Mouse (Mus musculus): ENCODE data around the gene Zfp36l2. TPM values are rescaled to one million over a fixed set of nuclear protein-coding genes. Genes with fewer than 3 reads are reported as not detected.
A peak's percentile ranks its signal among the peaks of the same experiment; 100 is the strongest.

Gene Zfp36l2
- polyA plus RNA-seq, 1 experiment = 7.9 TPM

GRCm38 (mm10) chr17:84181502-84182310 is 6.0 kb downstream of the Zfp36l2 start:
- H3K9me3 ChIP-seq (ENCODE audit: control insufficient read depth, low read length) = no peaks in the 10 kb centered on the region
- H3K36me3 ChIP-seq (ENCODE audit: control insufficient read depth) = peaks cover 29% of the 10 kb centered on the region
- H3K27me3 ChIP-seq (ENCODE audit: control insufficient read depth) = no peaks in the 10 kb centered on the region
- peaks cover 69% of the 10 kb centered on the region for H3K4me1 ChIP-seq (ENCODE audit: control insufficient read depth)
- TF ChIP-seq TAL1 (IDR thresholded peaks at IDR 0.05; ENCODE audit: low read length) (no peak), GATA1 (IDR thresholded peaks at IDR 0.05; ENCODE audit: low read length) (no peak)
- H3K4me3 ChIP-seq (replicated peaks) = peak overlapping the region; percentile 65

DNA sequence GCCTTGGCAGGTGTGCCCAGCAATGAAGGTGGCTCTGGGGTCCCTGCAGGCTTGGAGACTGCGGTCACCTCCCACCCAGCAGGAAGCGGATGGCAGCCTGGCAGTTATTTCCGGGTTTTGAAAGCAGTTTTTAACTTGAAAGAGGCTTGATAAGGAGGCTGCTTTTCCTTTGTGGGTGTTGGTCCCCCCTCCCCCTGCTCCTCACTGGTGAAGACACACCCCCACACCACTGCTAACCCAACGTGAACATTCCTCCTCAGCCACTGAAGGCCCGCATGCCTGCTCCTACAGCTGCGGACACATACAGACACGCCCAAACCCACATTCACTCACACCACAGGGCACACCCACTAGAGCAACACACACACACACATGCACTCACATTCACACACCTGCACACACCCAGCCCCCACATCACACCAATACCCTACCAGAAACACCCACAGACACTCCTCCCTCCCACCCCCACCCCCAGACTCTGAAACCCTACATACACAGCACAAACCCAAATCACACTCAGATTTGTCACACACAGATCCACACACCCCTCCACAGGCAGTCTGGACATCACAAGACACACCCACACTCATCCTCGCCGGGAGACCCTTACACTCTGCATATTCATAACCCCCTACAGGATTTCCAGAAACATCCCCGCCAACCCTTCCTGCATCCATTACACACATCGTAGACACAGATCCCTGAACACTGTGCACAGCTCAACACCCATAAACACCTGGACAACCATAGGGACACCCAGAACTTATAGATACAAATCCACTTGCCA is 6.8 kb downstream of the Zfp36l2 start:
- H3K9me3 ChIP-seq (ENCODE audit: control insufficient read depth, low read length) = no peaks in the 10 kb centered on the region
- H3K36me3 ChIP-seq (ENCODE audit: control insufficient read depth) = peaks cover 22% of the 10 kb centered on the region
- no peak for TF ChIP-seq TAL1 (IDR thresholded peaks at IDR 0.05; ENCODE audit: low read length)
- TF ChIP-seq GATA1 (IDR thresholded peaks at IDR 0.05; ENCODE audit: low read length) = no peak
- H3K27me3 ChIP-seq (ENCODE audit: control insufficient read depth) = no peaks in the 10 kb centered on the region
- peaks cover 71% of the 10 kb centered on the region for H3K4me1 ChIP-seq (ENCODE audit: control insufficient read depth)
- peak overlapping the region; percentile 65 for H3K4me3 ChIP-seq (replicated peaks)

- Histone ChIP-seq H3K9me3 (ENCODE audit: control insufficient read depth, low read length) (peaks cover 8% of the 10 kb centered on the region), H3K36me3 (ENCODE audit: control insufficient read depth) (peaks cover 20% of the 10 kb centered on the region), H3K4me1 (ENCODE audit: control insufficient read depth) (peaks cover 74% of the 10 kb centered on the region), H3K4me3 (replicated peaks) (no peak overlapping the region), H3K27me3 (ENCODE audit: control insufficient read depth) (no peaks in the 10 kb centered on the region)
- TF ChIP-seq TAL1 (IDR thresholded peaks at IDR 0.05; ENCODE audit: low read length) (no peak), GATA1 (IDR thresholded peaks at IDR 0.05; ENCODE audit: low read length) (no peak)
Measured at GRCm38 (mm10) chr17:84179973-84180365, 7.8 kb downstream of the Zfp36l2 start.

DNA sequence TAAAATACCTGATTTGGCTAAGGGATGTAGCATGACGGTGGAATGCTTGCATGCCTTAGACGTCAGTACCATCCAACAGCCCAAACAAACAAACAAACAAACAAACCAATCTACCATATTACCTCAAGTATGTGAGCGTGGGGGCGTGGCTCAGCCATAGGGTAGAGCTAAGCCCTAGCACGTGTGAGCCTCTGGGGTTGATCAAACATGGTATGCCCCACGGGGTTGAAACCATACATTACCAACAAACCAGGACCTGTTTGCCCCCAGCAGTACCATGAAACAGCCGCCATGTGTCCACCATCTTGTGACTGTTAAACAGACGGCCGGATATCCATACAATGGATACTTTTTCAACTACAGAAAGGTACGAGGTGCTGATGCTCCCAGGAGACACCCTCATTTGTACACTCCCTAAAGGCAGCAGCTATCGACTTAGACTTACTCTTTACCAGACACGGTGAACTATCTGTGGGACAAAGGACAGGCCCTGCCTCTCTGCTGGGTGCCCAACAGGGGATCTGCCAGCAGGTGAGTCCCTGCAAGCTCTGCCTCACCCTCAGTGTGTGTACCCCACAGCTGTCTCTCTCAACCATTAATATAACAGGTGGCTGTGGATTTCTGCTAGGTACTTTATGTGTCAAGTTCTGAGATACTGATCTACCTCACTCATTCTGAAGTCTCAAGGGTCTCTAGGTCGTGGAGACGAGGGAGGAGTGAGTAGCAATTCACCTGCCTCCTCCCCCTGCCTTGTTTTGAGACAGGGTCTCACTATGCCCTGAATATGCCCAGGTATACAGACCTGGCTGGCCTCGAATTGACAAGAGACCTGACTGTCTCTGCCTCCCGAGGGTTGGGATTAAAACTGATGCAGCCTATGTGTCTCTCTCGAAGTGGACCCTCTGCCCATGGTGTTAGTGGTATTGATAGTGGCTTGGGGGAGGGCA is 8.4 kb downstream of the Zfp36l2 start:
- Histone ChIP-seq H3K4me3 (replicated peaks) (no peak overlapping the region), H3K27me3 (ENCODE audit: control insufficient read depth) (no peaks in the 10 kb centered on the region), H3K36me3 (ENCODE audit: control insufficient read depth) (peaks cover 16% of the 10 kb centered on the region), H3K9me3 (ENCODE audit: control insufficient read depth, low read length) (peaks cover 8% of the 10 kb centered on the region), H3K4me1 (ENCODE audit: control insufficient read depth) (peaks cover 72% of the 10 kb centered on the region)
- TF ChIP-seq GATA1 (IDR thresholded peaks at IDR 0.05; ENCODE audit: low read length) = no peak
- no peak for TF ChIP-seq TAL1 (IDR thresholded peaks at IDR 0.05; ENCODE audit: low read length)

- Histone ChIP-seq H3K4me1 (ENCODE audit: control insufficient read depth) (peaks cover 60% of the 10 kb centered on the region), H3K36me3 (ENCODE audit: control insufficient read depth) (peaks cover 8% of the 10 kb centered on the region), H3K4me3 (replicated peaks) (no peak overlapping the region), H3K27me3 (ENCODE audit: control insufficient read depth) (no peaks in the 10 kb centered on the region), H3K9me3 (ENCODE audit: control insufficient read depth, low read length) (peaks cover 8% of the 10 kb centered on the region)
- no peak for TF ChIP-seq GATA1 (IDR thresholded peaks at IDR 0.05; ENCODE audit: low read length)
- no peak for TF ChIP-seq TAL1 (IDR thresholded peaks at IDR 0.05; ENCODE audit: low read length)
Measured at GRCm38 (mm10) chr17:84177481-84177880, 10.3 kb downstream of the Zfp36l2 start.

GRCm38 (mm10) chr17:84176446-84176845 is 11.3 kb downstream of the Zfp36l2 start:
- H3K27me3 ChIP-seq (ENCODE audit: control insufficient read depth) = no peaks in the 10 kb centered on the region
- peaks cover 8% of the 10 kb centered on the region for H3K36me3 ChIP-seq (ENCODE audit: control insufficient read depth)
- TF ChIP-seq TAL1 (IDR thresholded peaks at IDR 0.05; ENCODE audit: low read length) (no peak), GATA1 (IDR thresholded peaks at IDR 0.05; ENCODE audit: low read length) (no peak)
- no peak overlapping the region for H3K4me3 ChIP-seq (replicated peaks)
- H3K9me3 ChIP-seq (ENCODE audit: control insufficient read depth, low read length) = peaks cover 8% of the 10 kb centered on the region
- H3K4me1 ChIP-seq (ENCODE audit: control insufficient read depth) = peaks cover 49% of the 10 kb centered on the region

DNA sequence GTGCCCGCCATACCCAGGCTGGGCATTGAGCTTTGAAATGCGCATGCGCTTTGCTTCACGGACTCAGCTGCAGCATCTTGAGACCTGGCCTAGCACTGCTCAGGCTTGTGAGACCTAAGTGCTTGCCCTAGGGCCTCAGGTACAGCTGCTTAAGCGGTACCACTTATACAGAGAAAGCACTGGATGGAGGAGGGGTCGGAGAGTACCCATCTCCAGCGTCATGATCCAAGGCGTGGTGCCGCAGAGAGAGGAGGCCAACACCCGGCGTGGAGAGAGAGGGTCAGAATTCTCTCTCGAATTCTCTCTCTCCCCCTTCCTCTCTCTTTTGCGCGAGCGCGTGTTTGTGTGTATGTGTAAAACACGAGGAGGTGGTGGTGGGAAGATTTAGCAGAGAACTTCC is 12.6 kb downstream of the Zfp36l2 start:
- peaks cover 8% of the 10 kb centered on the region for H3K36me3 ChIP-seq (ENCODE audit: control insufficient read depth)
- peaks cover 37% of the 10 kb centered on the region for H3K4me1 ChIP-seq (ENCODE audit: control insufficient read depth)
- H3K27me3 ChIP-seq (ENCODE audit: control insufficient read depth) = no peaks in the 10 kb centered on the region
- no peak for TF ChIP-seq GATA1 (IDR thresholded peaks at IDR 0.05; ENCODE audit: low read length)
- no peak for TF ChIP-seq TAL1 (IDR thresholded peaks at IDR 0.05; ENCODE audit: low read length)
- H3K9me3 ChIP-seq (ENCODE audit: control insufficient read depth, low read length) = peaks cover 8% of the 10 kb centered on the region
- H3K4me3 ChIP-seq (replicated peaks) = no peak overlapping the region

DNA sequence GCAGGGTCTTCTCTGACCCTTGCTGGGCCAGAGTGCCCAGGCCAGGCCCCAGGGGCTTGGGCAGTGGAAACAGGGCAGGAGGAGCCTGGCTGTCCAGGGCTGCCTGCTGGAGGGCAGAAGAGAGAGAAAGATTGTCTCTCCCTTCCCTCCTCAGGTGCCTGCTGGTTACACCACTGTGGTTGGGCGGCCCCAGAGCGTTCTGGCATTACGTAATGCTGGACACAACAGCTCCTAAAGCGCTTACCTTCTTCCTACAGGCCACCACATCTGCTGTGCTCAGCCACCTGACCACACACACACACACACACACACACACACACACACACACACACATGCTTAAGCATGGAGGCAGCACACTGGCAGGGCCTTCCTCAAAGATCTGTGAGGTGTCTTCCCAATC is 20.4 kb downstream of the Zfp36l2 start:
- H3K36me3 ChIP-seq (ENCODE audit: control insufficient read depth) = no peaks in the 10 kb centered on the region
- no peak for TF ChIP-seq TAL1 (IDR thresholded peaks at IDR 0.05; ENCODE audit: low read length)
- no peak for TF ChIP-seq GATA1 (IDR thresholded peaks at IDR 0.05; ENCODE audit: low read length)
- peaks cover 15% of the 10 kb centered on the region for H3K4me1 ChIP-seq (ENCODE audit: control insufficient read depth)
- H3K9me3 ChIP-seq (ENCODE audit: control insufficient read depth, low read length) = no peaks in the 10 kb centered on the region
- no peaks in the 10 kb centered on the region for H3K27me3 ChIP-seq (ENCODE audit: control insufficient read depth)
- H3K4me3 ChIP-seq (replicated peaks) = no peak overlapping the region

All from erythroblast, embryonic 14.5 days (primary cell).